Mouse (Mus musculus) intestine, embryonic 14.5 days (tissue): ENCODE measurements around the gene Vmn1r33. TPM values are rescaled to one million over a fixed set of nuclear protein-coding genes. Genes with fewer than 3 reads are reported as not detected.
"Not testable (repeated sequence)": the region's sequence is repeated elsewhere in the genome, so short reads cannot be mapped to it uniquely, and the experiment has no call there.

Experiments used
- ATAC-seq: fragments of 200-750 bp; cut with Nextera tagmentation; replicated peaks from 2 replicates; pipeline ENCODE4 v1.8.0; 2017; ENCODE audit warnings: low read depth, moderate number of reproducible peaks, moderate TSS enrichment, moderate library complexity; ENCODE audit not compliant: low FRiP score, low TSS enrichment
- DNase-seq: peaks from one replicate; pipeline ENCODE4 v3.0.0-alpha.2; 2018; ENCODE audit warnings: low spot score
- H3K27ac ChIP-seq: fragments of 300-500 bp; sonication (generic); 2 replicates; pipeline ENCODE4 v1.5.1; 2014; ENCODE audit warnings: low read depth, mild to moderate bottlenecking, control low read depth
- H3K27me3 ChIP-seq: fragments of 300-500 bp; sonication (generic); replicated peaks from 2 replicates; pipeline ENCODE4 v1.6.1; 2014; ENCODE audit warnings: low read length, control low read depth; ENCODE audit not compliant: control insufficient read depth, insufficient read depth
- H3K36me3 ChIP-seq: fragments of 300-500 bp; sonication (generic); 2 replicates; pipeline ENCODE4 v1.6.1; 2014; ENCODE audit warnings: low read length, control low read depth; ENCODE audit not compliant: control insufficient read depth, insufficient read depth
- H3K4me1 ChIP-seq: fragments of 300-500 bp; sonication (generic); replicated peaks from 2 replicates; pipeline ENCODE4 v1.6.1; 2014; ENCODE audit warnings: low read length, control low read depth, mixed read lengths; ENCODE audit not compliant: control insufficient read depth, insufficient read depth
- H3K4me2 ChIP-seq: fragments of 300-500 bp; sonication (generic); 2 replicates; pipeline ENCODE4 v1.6.1; 2014; ENCODE audit warnings: low read length
- H3K4me3 ChIP-seq: fragments of 300-500 bp; sonication (generic); 2 replicates; pipeline ENCODE4 v1.5.1; 2014; ENCODE audit warnings: low read depth, low read length, control low read depth, mixed read lengths
- H3K9ac ChIP-seq: fragments of 300-500 bp; sonication (generic); 2 replicates; pipeline ENCODE4 v1.6.1; 2014; ENCODE audit warnings: mild to moderate bottlenecking, low read length
- H3K9me3 ChIP-seq: fragments of 300-500 bp; sonication (generic); 2 replicates; pipeline ENCODE4 v1.6.1; 2016; ENCODE audit warnings: low read length, control low read depth; ENCODE audit not compliant: control insufficient read depth
- WGBS: fragments of 180-500 bp; shearing (Covaris S2); extraction: QIAGEN DNeasy Blood & Tissue Kit; methylation state at CpG from one replicate; pipeline ENCODE4 v1.1.7; 2014; 5-methylcytosine and 5-hydroxymethylcytosine counted together
- polyA plus RNA-seq: library from polyadenylated mRNA; unstranded; fragments of >200 nt; fragmentation: Nextera tagmentation; extraction: Ambion mirVana; gene quantifications from 2 replicates; pipeline ENCODE4 v1.2.1, GENCODE M21; 2014

Vmn1r33 gene
- polyA plus RNA-seq: not detected in 2 replicates

DNA sequence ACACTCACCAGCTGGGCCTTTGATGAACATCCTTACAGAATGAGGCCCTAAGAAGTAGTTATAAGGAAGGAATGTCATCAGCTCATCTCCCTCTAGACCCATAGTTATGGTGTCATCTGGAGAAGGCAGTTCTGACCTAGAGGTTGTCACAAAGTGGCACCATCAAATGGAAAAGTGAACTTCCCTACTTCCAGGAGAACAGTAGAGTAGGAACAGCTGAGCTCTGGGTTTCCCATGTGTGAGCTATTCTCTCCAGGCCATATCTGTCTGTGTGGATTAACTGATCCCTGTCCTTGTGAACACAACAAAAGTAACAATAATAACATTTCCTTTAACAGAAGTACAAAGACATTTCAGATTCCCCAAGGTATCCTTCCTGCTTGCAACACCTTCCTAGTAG is at the start of gene Vmn1r33:
Gene Vmn1r33 (minus strand): TSS at position 101 of the 400 bp plus-strand sequence.
- H3K27ac ChIP-seq, H3K9me3 ChIP-seq: not testable (repeated sequence)

GRCm38 (mm10) chr6:66643779-66644178 is 25.7 kb upstream of the Vmn1r33 start, which contains the start of gene Vmn1r34:
Gene Vmn1r34 (minus strand): TSS chr6:66643879.
- no peak for DNase-seq
- no peak within 1 kb of the TSS for H3K27ac ChIP-seq
- no peak within 1 kb of the TSS for H3K4me2 ChIP-seq
- H3K4me3 ChIP-seq: no peak within 1 kb of the TSS
- H3K9ac ChIP-seq: no peak within 1 kb of the TSS
- H3K4me1 ChIP-seq: no peaks in the 10 kb centered on the region
- WGBS: 93% methylated on average over 1 of the region's 1 CpGs
- no peaks in the 10 kb centered on the region for H3K27me3 ChIP-seq
- no peaks in the 10 kb centered on the region for H3K36me3 ChIP-seq
- no peak for ATAC-seq
- H3K9me3 ChIP-seq: no peaks in the 10 kb centered on the region

More for the DNA sequence above, at the start of gene Vmn1r33:
- not testable (repeated sequence) for DNase-seq, H3K36me3 ChIP-seq, H3K4me3 ChIP-seq, H3K27me3 ChIP-seq, H3K4me1 ChIP-seq, ATAC-seq, H3K9ac ChIP-seq, H3K4me2 ChIP-seq

- no peak overlapping the region for H3K27ac ChIP-seq
- H3K9ac ChIP-seq: no peak overlapping the region
- no peak overlapping the region for H3K4me3 ChIP-seq
- no peaks in the 10 kb centered on the region for H3K27me3 ChIP-seq
- DNase-seq (no peak), ATAC-seq (no peak)
- H3K9me3 ChIP-seq: no peaks in the 10 kb centered on the region
- no peaks in the 10 kb centered on the region for H3K4me1 ChIP-seq
- no peaks in the 10 kb centered on the region for H3K36me3 ChIP-seq
- H3K4me2 ChIP-seq: no peak overlapping the region
Measured at GRCm38 (mm10) chr6:66595804-66596203, 22.3 kb downstream of the Vmn1r33 start.

Other genes starting within 250 kb of the Vmn1r33 start
- 99.8 and 103 TPM in 2 replicates for gene Mad2l1, start 82.9 kb downstream of the Vmn1r33 start, polyA plus RNA-seq
- 0.08 and 0.11 TPM in 2 replicates for gene Vmn1r32, start 58.2 kb downstream of the Vmn1r33 start, polyA plus RNA-seq
- gene Vmn1r34, start 25.6 kb upstream of the Vmn1r33 start, polyA plus RNA-seq: not detected in 2 replicates
- gene Vmn1r35, start 67.6 kb upstream of the Vmn1r33 start, polyA plus RNA-seq: not detected in 2 replicates
- not detected in 2 replicates for gene Vmn1r36, start 100.9 kb upstream of the Vmn1r33 start, polyA plus RNA-seq
- gene Vmn1r37, start 111.1 kb upstream of the Vmn1r33 start, polyA plus RNA-seq: not detected in 2 replicates
- gene Vmn1r38, start 164.3 kb upstream of the Vmn1r33 start, polyA plus RNA-seq: not detected in 2 replicates
- not detected in 2 replicates for gene Vmn1r39, start 192.3 kb upstream of the Vmn1r33 start, polyA plus RNA-seq